Mouse (Mus musculus) sigmoid colon, adult 10 weeks (tissue): ENCODE results near the gene Rab21. TPM values are rescaled to one million over a fixed set of nuclear protein-coding genes. Genes with fewer than 3 reads are reported as not detected.

ENCODE experiments used
- polyA plus RNA-seq: library from polyadenylated mRNA; stranded (reverse); fragments of 350-450 nt; fragmentation: Illumina TruSeq; extraction: RNeasy Lipid Tissue Mini Kit (QIAGEN cat#74804); gene quantifications from one replicate; pipeline ENCODE4 v1.2.3, GENCODE M21; 2014; ENCODE audit warnings: low read depth, low replicate concordance

Rab21 gene
- 90.4 TPM for polyA plus RNA-seq

DNA sequence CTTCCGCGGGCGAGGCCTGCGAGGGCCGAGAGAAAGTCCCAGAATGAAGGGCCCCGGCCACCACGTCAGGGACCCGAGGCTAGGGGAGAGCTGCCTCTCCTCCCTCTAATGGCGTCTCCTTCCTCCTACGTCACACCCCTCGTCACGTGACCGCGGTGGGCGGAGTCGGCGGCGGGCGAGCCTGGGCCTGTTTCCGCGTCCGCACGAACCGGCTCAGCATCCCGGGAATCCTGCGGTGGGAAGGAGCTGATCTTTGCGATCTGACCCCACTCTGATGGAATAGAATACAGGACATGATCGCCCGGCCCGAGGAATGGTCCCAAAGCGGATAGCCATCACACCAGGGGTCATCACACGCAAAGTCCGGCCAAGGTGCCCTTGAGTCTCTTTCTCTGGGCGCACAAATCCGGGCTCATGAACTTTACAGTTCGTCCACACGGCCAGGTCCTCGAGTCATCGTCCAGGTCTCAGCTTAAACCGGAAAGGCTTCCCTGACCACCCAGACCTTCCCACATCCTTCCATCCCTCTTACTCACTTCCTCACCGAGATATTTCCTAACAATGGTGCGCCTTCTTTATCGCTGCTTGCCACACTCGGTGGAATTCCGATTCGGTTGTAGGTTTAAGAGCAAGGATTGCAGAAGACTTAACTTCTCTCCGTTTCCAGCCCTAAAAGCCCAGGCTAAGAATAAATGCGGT, at the start of gene Rab21:
Gene Rab21, minus strand, starts transcription at position 122 of the 699 bp plus-strand sequence.

DNA sequence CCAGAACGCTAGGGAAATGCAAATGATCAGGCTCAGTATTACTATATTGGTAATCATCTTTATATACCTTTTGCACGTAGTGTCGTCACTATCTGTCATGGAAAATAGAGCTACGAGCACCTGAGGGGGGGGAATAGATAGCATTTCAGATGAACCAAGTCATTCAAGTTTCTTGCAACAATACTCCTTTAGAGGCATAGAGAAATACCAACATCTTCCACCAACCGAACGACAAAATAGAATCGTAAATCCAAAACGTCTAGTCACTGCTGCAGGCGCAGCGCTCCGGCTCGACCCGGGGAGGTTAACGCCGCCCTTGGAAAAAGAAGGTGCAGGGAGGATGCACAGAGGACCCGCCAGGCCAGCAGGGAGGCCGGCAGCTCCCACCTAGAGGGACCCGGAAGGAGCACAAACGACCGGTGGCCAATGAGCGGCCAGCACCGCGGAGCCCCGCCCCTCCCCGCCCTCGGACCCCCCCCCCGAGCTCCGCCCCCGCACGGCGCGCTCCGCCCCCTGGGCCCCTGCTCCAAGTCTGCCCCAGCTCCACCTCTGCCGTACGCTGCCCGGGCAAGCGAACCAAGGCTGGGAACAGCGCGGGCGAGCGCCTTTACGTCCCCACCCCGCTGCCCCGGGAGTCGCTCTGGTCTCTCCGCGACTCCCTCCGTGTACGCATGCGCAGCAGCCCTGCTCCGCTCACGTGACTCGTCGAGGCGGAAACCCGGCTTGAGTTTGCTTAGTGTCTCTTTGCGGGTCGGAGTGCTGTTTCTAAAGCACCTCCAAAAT, 46.6 kb upstream of the Rab21 start, which contains the start of gene Tmem19:
Gene Tmem19, minus strand, starts transcription at position 662 of the 783 bp plus-strand sequence.

DNA sequence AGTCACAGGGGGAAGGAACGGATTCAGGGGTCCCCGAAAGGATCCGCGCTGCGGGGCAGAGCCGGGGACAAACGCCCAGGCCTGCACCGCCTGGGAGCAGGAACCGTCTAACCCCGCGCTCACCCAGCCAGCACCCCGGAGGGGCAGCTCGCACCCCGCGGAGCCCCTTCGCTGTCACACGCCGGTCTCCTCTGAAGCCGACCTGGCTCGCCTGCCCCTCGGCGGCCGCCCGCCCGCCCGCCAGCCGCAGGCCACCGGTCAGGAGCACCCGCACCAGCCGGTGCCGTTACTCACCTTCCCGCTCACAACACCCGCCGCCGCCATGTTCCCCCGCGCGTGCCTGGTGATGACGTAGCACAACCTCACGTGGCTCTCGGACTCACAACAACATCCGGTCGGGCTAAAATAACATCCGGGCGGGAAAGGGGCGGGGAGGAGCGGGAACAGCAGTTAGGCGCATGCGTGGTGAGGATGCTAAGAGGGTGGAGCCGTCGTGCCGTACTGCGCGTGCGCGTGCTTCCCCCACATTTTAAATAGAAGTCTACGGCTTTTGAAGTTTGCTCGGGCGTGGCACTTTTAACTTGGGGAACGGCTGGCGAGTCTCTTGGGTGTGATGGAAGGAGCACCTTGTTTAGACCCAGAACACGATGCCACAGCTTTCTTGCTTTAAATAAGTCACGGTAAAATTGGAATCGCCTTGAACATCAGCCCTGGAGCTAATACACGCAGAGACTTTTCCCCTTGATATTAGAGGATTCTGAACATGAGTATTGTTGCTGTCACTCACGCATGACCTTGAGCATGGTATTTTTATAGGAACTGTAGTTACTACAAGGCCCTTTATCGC, 64.1 kb downstream of the Rab21 start, which contains the start of gene Tbc1d15:
Gene Tbc1d15, minus strand, starts transcription at position 380 of the 847 bp plus-strand sequence.

Other genes starting within 250 kb of the Rab21 start
- gene Tph2, start 130.6 kb downstream of the Rab21 start, polyA plus RNA-seq: not detected
- gene Tbc1d15, start 64.1 kb downstream of the Rab21 start, polyA plus RNA-seq: 147 TPM
- 48.1 TPM for gene Tmem19, start 46.9 kb upstream of the Rab21 start, polyA plus RNA-seq
- gene Thap2, start 68.8 kb upstream of the Rab21 start, polyA plus RNA-seq: 47.9 TPM
- gene Zfc3h1, start 69.4 kb upstream of the Rab21 start, polyA plus RNA-seq: 419 TPM